Mouse (Mus musculus) testis, adult 2 months (tissue): Measurements from ENCODE around the gene Magi2. TPM values are rescaled to one million over a fixed set of nuclear protein-coding genes. Genes with fewer than 3 reads are reported as not detected.
A peak's percentile ranks its signal among the peaks of the same experiment; 100 is the strongest.
"Not testable (repeated sequence)": the region's sequence is repeated elsewhere in the genome, so short reads cannot be mapped to it uniquely, and the experiment has no call there.

Experiments used
- H3K27ac ChIP-seq: fragments of 200-500 bp; 2 replicates; pipeline ENCODE4 v1.5.1; 2012; ENCODE audit warnings: low read depth, low read length; ENCODE audit not compliant: control insufficient read depth, insufficient read depth
- H3K27me3 ChIP-seq: fragments of 200-500 bp; 2 replicates; pipeline ENCODE4 v1.6.1; 2012; ENCODE audit warnings: mild to moderate bottlenecking, low read length, moderate library complexity; ENCODE audit not compliant: control insufficient read depth, insufficient read depth
- H3K36me3 ChIP-seq: fragments of 200-500 bp; 2 replicates; pipeline ENCODE4 v1.6.1; 2012; ENCODE audit warnings: mild to moderate bottlenecking, low read length; ENCODE audit not compliant: control insufficient read depth, insufficient read depth
- H3K4me1 ChIP-seq: fragments of 200-500 bp; 2 replicates; pipeline ENCODE4 v1.6.1; 2012; ENCODE audit warnings: low read length; ENCODE audit not compliant: control insufficient read depth, insufficient read depth
- H3K4me3 ChIP-seq: fragments of 200-500 bp; 2 replicates; pipeline ENCODE4 v1.5.1; 2012; ENCODE audit warnings: low read depth, mild to moderate bottlenecking, low read length, moderate library complexity, mixed read lengths; ENCODE audit not compliant: control insufficient read depth
- CTCF ChIP-seq: fragments of 200-500 bp; IDR thresholded peaks from 2 replicates; pipeline ENCODE4 v1.5.1; 2012; ENCODE audit warnings: low read depth, mild to moderate bottlenecking, inconsistent platforms, low read length, moderate library complexity; ENCODE audit not compliant: control insufficient read depth, insufficient read depth, insufficient replicate concordance
- POLR2A ChIP-seq: fragments of 200-500 bp; IDR thresholded peaks from 2 replicates; pipeline ENCODE4 v1.6.1; 2012; ENCODE audit warnings: low read depth, mild to moderate bottlenecking, inconsistent platforms, low read length, moderate library complexity; ENCODE audit not compliant: control insufficient read depth
- polyA plus RNA-seq: library from polyadenylated mRNA; depleted of rRNA; stranded (reverse); fragments of >200 nt; gene quantifications from 2 replicates; pipeline ENCODE4 v1.2.3, GENCODE M21; 2012

Magi2 gene
- polyA plus RNA-seq, 1 experiment = 6.3 TPM

- Histone ChIP-seq H3K27me3 (no peaks in the 10 kb centered on the region), H3K36me3 (no peaks in the 10 kb centered on the region), H3K4me1 (peaks cover 6% of the 10 kb centered on the region), H3K4me3 (no peak overlapping the region), H3K27ac (no peak overlapping the region)
- TF ChIP-seq POLR2A = no peak
- TF ChIP-seq CTCF = no peak
These were observed 1472.3 kb downstream of the Magi2 start for GRCm38 (mm10) chr5:20699116-20699515.

GRCm38 (mm10) chr5:20701483-20702421, 1474.9 kb downstream of the Magi2 start:
- TF ChIP-seq POLR2A = peak; percentile 69
- TF ChIP-seq CTCF = no peak
- H3K4me1 ChIP-seq = peaks cover 6% of the 10 kb centered on the region
- H3K4me3 ChIP-seq = peak overlapping the region; percentile 94
- no peaks in the 10 kb centered on the region for H3K36me3 ChIP-seq
- H3K27ac ChIP-seq = peak overlapping the region; percentile 94
- H3K27me3 ChIP-seq = no peaks in the 10 kb centered on the region

GRCm38 (mm10) chr5:20702480-20703303, 1475.9 kb downstream of the Magi2 start:
- peaks cover 6% of the 10 kb centered on the region for H3K4me1 ChIP-seq
- TF ChIP-seq CTCF = no peak
- TF ChIP-seq POLR2A = 0 out of 2 replicates have a peak, but pooled peaks have one; percentile 6
- H3K36me3 ChIP-seq = no peaks in the 10 kb centered on the region
- H3K4me3 ChIP-seq = peak overlapping the region; percentile 94
- H3K27ac ChIP-seq = peak overlapping the region; percentile 94
- no peaks in the 10 kb centered on the region for H3K27me3 ChIP-seq

- no peak overlapping the region for H3K4me3 ChIP-seq
- H3K36me3 ChIP-seq = no peaks in the 10 kb centered on the region
- no peak overlapping the region for H3K27ac ChIP-seq
- H3K27me3 ChIP-seq = no peaks in the 10 kb centered on the region
- H3K4me1 ChIP-seq = peaks cover 6% of the 10 kb centered on the region
- TF ChIP-seq CTCF = no peak
- no peak for TF ChIP-seq POLR2A
These were observed 1476.5 kb downstream of the Magi2 start for GRCm38 (mm10) chr5:20703304-20703700.

GRCm38 (mm10) chr5:20703971-20704575, 1477.2 kb downstream of the Magi2 start:
- Histone ChIP-seq H3K4me1 (peaks cover 6% of the 10 kb centered on the region), H3K4me3 (no peak overlapping the region), H3K36me3 (no peaks in the 10 kb centered on the region), H3K27ac (no peak overlapping the region), H3K27me3 (no peaks in the 10 kb centered on the region)
- TF ChIP-seq POLR2A = no peak
- TF ChIP-seq CTCF = no peak

- Histone ChIP-seq H3K4me3 (no peak overlapping the region), H3K4me1 (peaks cover 6% of the 10 kb centered on the region), H3K36me3 (no peaks in the 10 kb centered on the region), H3K27me3 (no peaks in the 10 kb centered on the region), H3K27ac (no peak overlapping the region)
- no peak for TF ChIP-seq POLR2A
- no peak for TF ChIP-seq CTCF
These were observed 1478.0 kb downstream of the Magi2 start for GRCm38 (mm10) chr5:20704886-20705285.

GRCm38 (mm10) chr5:20706322-20707282, 1479.8 kb downstream of the Magi2 start:
- not testable (repeated sequence) for H3K4me3 ChIP-seq, H3K27me3 ChIP-seq, H3K27ac ChIP-seq, H3K36me3 ChIP-seq, H3K4me1 ChIP-seq

- H3K36me3 ChIP-seq, H3K4me3 ChIP-seq, H3K27me3 ChIP-seq, H3K27ac ChIP-seq, H3K4me1 ChIP-seq: not testable (repeated sequence)
These were observed 1484.0 kb downstream of the Magi2 start for GRCm38 (mm10) chr5:20710845-20711244.

- H3K27ac ChIP-seq, H3K4me3 ChIP-seq, H3K36me3 ChIP-seq, H3K4me1 ChIP-seq, H3K27me3 ChIP-seq: not testable (repeated sequence)
These were observed 1487.8 kb downstream of the Magi2 start for GRCm38 (mm10) chr5:20714619-20715018.
